Mouse (Mus musculus) ES-E14 (cell line): ENCODE data around the gene Pard3. TPM values are rescaled to one million over a fixed set of nuclear protein-coding genes. Genes with fewer than 3 reads are reported as not detected.

Experiments
- DNase-seq: peaks from one replicate; pipeline ENCODE4 v3.0.0-alpha.2; 2013; ENCODE audit warnings: low read depth, low spot score
- H3K27ac ChIP-seq: 2 replicates; pipeline ENCODE4 v1.5.1; 2012; ENCODE audit warnings: low read depth, mild to moderate bottlenecking, low read length, moderate library complexity, mixed read lengths; ENCODE audit not compliant: poor library complexity, insufficient read depth, severe bottlenecking
- H3K36me3 ChIP-seq: 2 replicates; pipeline ENCODE4 v1.6.1; 2012; ENCODE audit warnings: mild to moderate bottlenecking, low read length, moderate library complexity, mixed read lengths; ENCODE audit not compliant: control insufficient read depth, poor library complexity, insufficient read depth, severe bottlenecking
- H3K4me1 ChIP-seq, 2 experiments: fragments of 150-350 bp in 1 of 2; sonication (generic) in 1 of 2; 2 replicates each; pipeline ENCODE4 v1.6.1; 2012; ENCODE audit warnings: low read length in 2 of 2, mild to moderate bottlenecking in 1 of 2, mixed read lengths in 1 of 2; ENCODE audit not compliant: control insufficient read depth in 2 of 2, insufficient read depth in 2 of 2, poor library complexity in 1 of 2
- H3K4me3 ChIP-seq, 2 experiments: fragments of 150-350 bp in 1 of 2; sonication (generic) in 1 of 2; 2 replicates each; pipeline ENCODE4 v1.5.1; 2012; ENCODE audit warnings: low read length in 2 of 2, low read depth in 1 of 2, mild to moderate bottlenecking in 1 of 2, mixed read lengths in 1 of 2; ENCODE audit not compliant: insufficient read depth in 1 of 2, poor library complexity in 1 of 2, severe bottlenecking in 1 of 2
- H3K9ac ChIP-seq: 2 replicates; pipeline ENCODE4 v1.6.1; 2012; ENCODE audit warnings: low read depth, mild to moderate bottlenecking, low read length, mixed read lengths; ENCODE audit not compliant: poor library complexity, insufficient read depth, severe bottlenecking
- H3K9me3 ChIP-seq: fragments of 150-350 bp; sonication (generic); 2 replicates; pipeline ENCODE4 v1.6.1; 2012; ENCODE audit warnings: low read depth, mild to moderate bottlenecking, low read length; ENCODE audit not compliant: control insufficient read depth, insufficient read depth
- CHD2 ChIP-seq: IDR thresholded peaks from 2 replicates; pipeline ENCODE4 v1.6.1; 2014; ENCODE audit warnings: mild to moderate bottlenecking, low read depth, low read length, inconsistent platforms
- HCFC1 ChIP-seq: IDR thresholded peaks from 2 replicates; pipeline ENCODE4 v1.6.1; 2012; ENCODE audit warnings: low read length, inconsistent platforms, borderline replicate concordance; ENCODE audit not compliant: insufficient read depth
- MAFK ChIP-seq: IDR thresholded peaks from 2 replicates; pipeline ENCODE4 v1.6.1; 2014; ENCODE audit warnings: mild to moderate bottlenecking, low read depth, low read length, inconsistent platforms; ENCODE audit not compliant: insufficient read depth
- ZC3H11A ChIP-seq: IDR thresholded peaks from 2 replicates; pipeline ENCODE4 v1.6.1; 2012; ENCODE audit warnings: low read depth, mild to moderate bottlenecking, inconsistent platforms, low read length, borderline replicate concordance
- ZNF384 ChIP-seq: IDR thresholded peaks from 2 replicates; pipeline ENCODE4 v1.6.1; 2012; ENCODE audit warnings: low read depth, low read length, inconsistent platforms
- in situ Hi-C, 2 experiments: fragments of 600-800 bp; cut with MboI; formaldehyde crosslinking; loops; one replicate each; pipeline ENCODE4 v1.15.1; 2025; ENCODE audit warnings: low sequenced_read_pairs in 2 of 2, inconsistent platforms in 1 of 2; ENCODE audit not compliant: unreplicated experiment in 2 of 2
- total RNA-seq: library from RNA; depleted of rRNA; stranded (reverse); fragments of 300-350 nt; gene quantifications from 2 replicates; pipeline ENCODE4 v1.2.3, GENCODE M21; 2012

Pard3 gene
- total RNA-seq, 1 experiment = 30.2 TPM

- TF ChIP-seq CHD2 = no peak
- TF ChIP-seq HCFC1 = no peak
- no peaks in the 10 kb centered on the region; a peak in 1 of 4 replicates for H3K4me1 ChIP-seq
- no peak overlapping the region for H3K4me3 ChIP-seq
- H3K9me3 ChIP-seq = no peaks in the 10 kb centered on the region
- in situ Hi-C loops = no loop called here
- H3K27ac ChIP-seq = no peak overlapping the region
- no peak overlapping the region for H3K9ac ChIP-seq
- H3K36me3 ChIP-seq = no peaks in the 10 kb centered on the region; the same call in 1 of the 2 replicates
- no peak for DNase-seq
These were observed 198.7 kb downstream of the Pard3 start for GRCm38 (mm10) chr8:127262436-127262835.

GRCm38 (mm10) chr8:127262926-127263325, 199.2 kb downstream of the Pard3 start:
- TF ChIP-seq ZNF384 (no peak), CHD2 (no peak), ZC3H11A (no peak), MAFK (no peak), HCFC1 (no peak)
- Histone ChIP-seq H3K9ac (no peak overlapping the region), H3K4me1 (peaks cover 0 to 4% of the 10 kb centered on the region in 2 experiments; a peak in 2 of 4 replicates), H3K9me3 (no peaks in the 10 kb centered on the region), H3K4me3 (no peak overlapping the region), H3K27ac (no peak overlapping the region), H3K36me3 (no peaks in the 10 kb centered on the region; the same call in 1 of the 2 replicates)
- in situ Hi-C loops = no loop called here
- DNase-seq = no peak

GRCm38 (mm10) chr8:127263457-127263856, 199.8 kb downstream of the Pard3 start:
- TF ChIP-seq HCFC1 = no peak
- no peak for TF ChIP-seq ZC3H11A
- TF ChIP-seq ZNF384 = no peak
- no peak for TF ChIP-seq MAFK
- TF ChIP-seq CHD2 = no peak
- H3K9me3 ChIP-seq = no peaks in the 10 kb centered on the region
- no peaks in the 10 kb centered on the region; the same call in 1 of the 2 replicates for H3K36me3 ChIP-seq
- peaks cover under 1 to 5% of the 10 kb centered on the region in 2 experiments; a peak in 2 of 4 replicates for H3K4me1 ChIP-seq
- H3K27ac ChIP-seq = no peak overlapping the region
- H3K4me3 ChIP-seq = no peak overlapping the region
- no peak overlapping the region for H3K9ac ChIP-seq
- in situ Hi-C loops = no loop called here
- no peak for DNase-seq

GRCm38 (mm10) chr8:127264691-127265470, 201.2 kb downstream of the Pard3 start:
- H3K4me1 ChIP-seq = peaks cover 2 to 5% of the 10 kb centered on the region in 2 experiments; a peak in 2 of 4 replicates
- no peaks in the 10 kb centered on the region for H3K9me3 ChIP-seq
- in situ Hi-C loops = no loop called here
- no peak overlapping the region for H3K4me3 ChIP-seq
- TF ChIP-seq CHD2 = no peak
- no peak for TF ChIP-seq HCFC1
- no peak for TF ChIP-seq MAFK
- TF ChIP-seq ZNF384 = no peak
- TF ChIP-seq ZC3H11A = no peak
- no peak for DNase-seq
- H3K36me3 ChIP-seq = no peaks in the 10 kb centered on the region; the same call in 1 of the 2 replicates
- H3K9ac ChIP-seq = no peak overlapping the region
- H3K27ac ChIP-seq = no peak overlapping the region

- Histone ChIP-seq H3K4me3 (no peak overlapping the region), H3K9ac (no peak overlapping the region), H3K9me3 (no peaks in the 10 kb centered on the region), H3K4me1 (peaks cover 2 to 5% of the 10 kb centered on the region in 2 experiments; a peak in 2 of 4 replicates), H3K27ac (no peak overlapping the region), H3K36me3 (no peaks in the 10 kb centered on the region; the same call in 1 of the 2 replicates)
- TF ChIP-seq ZNF384 (no peak), MAFK (no peak), HCFC1 (no peak), ZC3H11A (no peak), CHD2 (no peak)
- DNase-seq = no peak
- in situ Hi-C loops = no loop called here
These were observed 203.1 kb downstream of the Pard3 start for GRCm38 (mm10) chr8:127266777-127267176.
